Mouse (Mus musculus): Measurements from ENCODE around the gene Dzip1. TPM values are rescaled to one million over a fixed set of nuclear protein-coding genes. Genes with fewer than 3 reads are reported as not detected.

Gene Dzip1
- polyA plus RNA-seq, 1 experiment from 2014 or later = 37.7 TPM

GRCm38 (mm10) chr14:118922251-118922650 lies 3.0 kb downstream of the Dzip1 start:
- Histone ChIP-seq H3K36me3 (peaks cover 45% of the 10 kb centered on the region), H3K27ac (no peak overlapping the region), H3K4me1 (replicated peaks) (peaks cover 30% of the 10 kb centered on the region), H3K9ac (replicated peaks) (peak overlapping the region; percentile 58), H3K4me2 (peak overlapping the region; percentile 85), H3K27me3 (peaks cover 17% of the 10 kb centered on the region), H3K4me3 (replicated peaks) (peak overlapping the region; percentile 74), H3K9me3 (no peaks in the 10 kb centered on the region)
- 22% methylated on average over 22 of the region's 22 CpGs for WGBS
- ATAC-seq (ENCODE audit: insufficient number of reproducible peaks, insufficient read depth, low FRiP score, low TSS enrichment, low read depth) = no peak

DNA sequence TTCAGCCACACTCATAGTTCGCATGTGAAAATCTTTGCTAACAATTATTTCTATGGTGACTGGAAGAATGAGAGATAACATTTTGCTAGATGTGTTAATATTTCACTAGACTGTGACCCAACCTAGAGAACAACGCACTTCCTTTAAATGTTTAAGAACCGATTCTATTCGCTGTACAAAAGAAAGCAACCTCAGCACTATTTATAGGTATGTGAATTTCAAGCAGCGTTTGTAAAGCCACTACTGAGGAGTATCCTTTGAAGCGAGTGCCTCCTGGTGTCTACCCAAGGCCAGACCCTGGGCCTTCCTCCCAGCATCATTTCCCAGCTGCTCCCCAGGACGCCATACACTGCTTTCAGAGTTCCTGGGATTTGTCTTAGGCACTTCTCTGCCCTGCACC lies 4.6 kb downstream of the Dzip1 start:
- Histone ChIP-seq H3K9me3 (no peaks in the 10 kb centered on the region), H3K4me3 (replicated peaks) (no peak overlapping the region), H3K9ac (replicated peaks) (no peak overlapping the region), H3K27me3 (peaks cover 17% of the 10 kb centered on the region), H3K4me2 (no peak overlapping the region), H3K36me3 (peaks cover 60% of the 10 kb centered on the region), H3K27ac (no peak overlapping the region), H3K4me1 (replicated peaks) (peaks cover 26% of the 10 kb centered on the region)
- ATAC-seq (ENCODE audit: insufficient number of reproducible peaks, insufficient read depth, low FRiP score, low TSS enrichment, low read depth) = no peak
- WGBS = 66% methylated on average over 7 of the region's 7 CpGs

- Histone ChIP-seq H3K4me1 (replicated peaks) (peaks cover 21% of the 10 kb centered on the region), H3K9me3 (no peaks in the 10 kb centered on the region), H3K27me3 (peaks cover 17% of the 10 kb centered on the region), H3K4me3 (replicated peaks) (no peak overlapping the region), H3K27ac (no peak overlapping the region), H3K4me2 (no peak overlapping the region), H3K9ac (replicated peaks) (no peak overlapping the region), H3K36me3 (peaks cover 72% of the 10 kb centered on the region)
- ATAC-seq (ENCODE audit: insufficient number of reproducible peaks, insufficient read depth, low FRiP score, low TSS enrichment, low read depth) = no peak
- 70% methylated on average over 8 of the region's 8 CpGs for WGBS
These were observed 6.2 kb downstream of the Dzip1 start for GRCm38 (mm10) chr14:118919025-118919424.

GRCm38 (mm10) chr14:118913651-118914050 lies 11.6 kb downstream of the Dzip1 start:
- Histone ChIP-seq H3K9me3 (no peaks in the 10 kb centered on the region), H3K36me3 (peaks cover 89% of the 10 kb centered on the region), H3K4me2 (no peak overlapping the region), H3K27me3 (no peaks in the 10 kb centered on the region), H3K9ac (replicated peaks) (no peak overlapping the region), H3K4me1 (replicated peaks) (no peaks in the 10 kb centered on the region), H3K4me3 (replicated peaks) (no peak overlapping the region), H3K27ac (no peak overlapping the region)
- 71% methylated on average over 5 of the region's 5 CpGs for WGBS
- no peak for ATAC-seq (ENCODE audit: insufficient number of reproducible peaks, insufficient read depth, low FRiP score, low TSS enrichment, low read depth)

GRCm38 (mm10) chr14:118911521-118911920 lies 13.7 kb downstream of the Dzip1 start:
- no peak for ATAC-seq (ENCODE audit: insufficient number of reproducible peaks, insufficient read depth, low FRiP score, low TSS enrichment, low read depth)
- H3K4me2 ChIP-seq = no peak overlapping the region
- H3K9me3 ChIP-seq = no peaks in the 10 kb centered on the region
- peaks cover 89% of the 10 kb centered on the region for H3K36me3 ChIP-seq
- WGBS = 92% methylated on average over 6 of the region's 6 CpGs
- H3K4me1 ChIP-seq (replicated peaks) = no peaks in the 10 kb centered on the region
- H3K27ac ChIP-seq = no peak overlapping the region
- no peaks in the 10 kb centered on the region for H3K27me3 ChIP-seq
- no peak overlapping the region for H3K4me3 ChIP-seq (replicated peaks)
- H3K9ac ChIP-seq (replicated peaks) = no peak overlapping the region

- Histone ChIP-seq H3K4me2 (no peak overlapping the region), H3K4me1 (replicated peaks) (no peaks in the 10 kb centered on the region), H3K36me3 (peaks cover 89% of the 10 kb centered on the region), H3K27me3 (no peaks in the 10 kb centered on the region), H3K9ac (replicated peaks) (no peak overlapping the region), H3K4me3 (replicated peaks) (no peak overlapping the region), H3K27ac (no peak overlapping the region), H3K9me3 (no peaks in the 10 kb centered on the region)
- peak; percentile 40; the same call in 1 of the 2 replicates for ATAC-seq (ENCODE audit: insufficient number of reproducible peaks, insufficient read depth, low FRiP score, low TSS enrichment, low read depth)
- 68% methylated on average over 29 of the region's 29 CpGs for WGBS
These were observed 14.7 kb downstream of the Dzip1 start for GRCm38 (mm10) chr14:118910332-118911222.

GRCm38 (mm10) chr14:118909872-118910271 lies 15.4 kb downstream of the Dzip1 start:
- Histone ChIP-seq H3K27ac (no peak overlapping the region), H3K9me3 (no peaks in the 10 kb centered on the region), H3K36me3 (peaks cover 91% of the 10 kb centered on the region), H3K4me3 (replicated peaks) (no peak overlapping the region), H3K9ac (replicated peaks) (no peak overlapping the region), H3K4me2 (no peak overlapping the region), H3K4me1 (replicated peaks) (no peaks in the 10 kb centered on the region), H3K27me3 (no peaks in the 10 kb centered on the region)
- 74% methylated on average over 8 of the region's 8 CpGs for WGBS
- no peak for ATAC-seq (ENCODE audit: insufficient number of reproducible peaks, insufficient read depth, low FRiP score, low TSS enrichment, low read depth)

DNA sequence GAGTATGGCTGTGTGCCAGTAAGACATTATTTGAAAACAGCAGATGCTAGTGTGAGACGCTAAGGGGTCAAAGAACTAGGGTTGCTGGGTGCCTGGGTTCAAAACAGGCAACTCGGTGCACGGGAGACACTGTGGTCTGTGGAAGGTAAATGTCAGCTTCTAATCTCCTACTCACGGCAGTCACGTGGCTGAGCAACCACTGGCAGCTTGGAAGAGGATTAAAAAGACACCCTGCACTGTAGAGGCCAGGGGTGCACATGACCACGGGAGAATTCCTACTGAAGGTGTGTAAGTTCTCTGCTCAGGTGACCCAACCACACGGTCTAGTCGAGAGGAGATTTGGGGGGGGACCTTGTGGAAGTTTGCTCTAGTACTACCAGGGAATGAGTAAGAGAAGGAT lies 17.7 kb downstream of the Dzip1 start:
- Histone ChIP-seq H3K36me3 (peaks cover 94% of the 10 kb centered on the region), H3K27ac (no peak overlapping the region), H3K4me1 (replicated peaks) (peaks cover 8% of the 10 kb centered on the region), H3K9me3 (no peaks in the 10 kb centered on the region), H3K4me3 (replicated peaks) (no peak overlapping the region), H3K27me3 (no peaks in the 10 kb centered on the region), H3K4me2 (no peak overlapping the region), H3K9ac (replicated peaks) (no peak overlapping the region)
- WGBS = 88% methylated on average over 8 of the region's 8 CpGs
- no peak for ATAC-seq (ENCODE audit: insufficient number of reproducible peaks, insufficient read depth, low FRiP score, low TSS enrichment, low read depth)

- Histone ChIP-seq H3K27me3 (no peaks in the 10 kb centered on the region), H3K4me3 (replicated peaks) (no peak overlapping the region), H3K9me3 (no peaks in the 10 kb centered on the region), H3K27ac (no peak overlapping the region), H3K4me1 (replicated peaks) (peaks cover 8% of the 10 kb centered on the region), H3K9ac (replicated peaks) (no peak overlapping the region), H3K36me3 (peaks cover 94% of the 10 kb centered on the region), H3K4me2 (no peak overlapping the region)
- ATAC-seq (ENCODE audit: insufficient number of reproducible peaks, insufficient read depth, low FRiP score, low TSS enrichment, low read depth) = no peak
- WGBS = 45% methylated on average over 6 of the region's 6 CpGs
These were observed 21.2 kb downstream of the Dzip1 start for GRCm38 (mm10) chr14:118903867-118904562.

DNA sequence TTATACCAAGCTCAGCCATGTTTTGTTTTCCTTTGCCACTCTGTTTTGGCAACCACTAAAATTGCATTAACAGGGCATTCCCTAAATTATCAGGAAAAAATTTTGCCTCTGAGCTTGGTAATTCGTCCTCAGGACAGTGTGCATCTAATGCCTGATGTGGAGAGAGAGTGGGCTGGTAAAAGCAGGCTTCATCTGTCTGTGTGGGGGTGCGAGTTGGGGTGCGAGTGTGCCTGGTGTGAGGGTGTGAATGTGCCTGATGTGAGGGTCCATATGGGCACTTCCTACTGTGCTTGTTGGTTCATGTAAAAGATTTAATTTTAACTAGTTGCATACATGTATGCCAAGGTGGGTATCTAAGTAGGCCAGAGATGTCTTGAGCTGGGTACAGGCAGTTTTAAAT lies 21.9 kb downstream of the Dzip1 start:
- no peak overlapping the region for H3K4me3 ChIP-seq (replicated peaks)
- peaks cover 8% of the 10 kb centered on the region for H3K4me1 ChIP-seq (replicated peaks)
- H3K9ac ChIP-seq (replicated peaks) = no peak overlapping the region
- H3K27ac ChIP-seq = no peak overlapping the region
- no peaks in the 10 kb centered on the region for H3K27me3 ChIP-seq
- no peak overlapping the region for H3K4me2 ChIP-seq
- peaks cover 94% of the 10 kb centered on the region for H3K36me3 ChIP-seq
- WGBS = 89% methylated on average over 3 of the region's 3 CpGs
- H3K9me3 ChIP-seq = no peaks in the 10 kb centered on the region
- no peak for ATAC-seq (ENCODE audit: insufficient number of reproducible peaks, insufficient read depth, low FRiP score, low TSS enrichment, low read depth)

GRCm38 (mm10) chr14:118900911-118901310 lies 24.3 kb downstream of the Dzip1 start:
- Histone ChIP-seq H3K9ac (replicated peaks) (no peak overlapping the region), H3K27ac (no peak overlapping the region), H3K4me1 (replicated peaks) (peaks cover 8% of the 10 kb centered on the region), H3K36me3 (peaks cover 91% of the 10 kb centered on the region), H3K9me3 (no peaks in the 10 kb centered on the region), H3K4me3 (replicated peaks) (no peak overlapping the region), H3K4me2 (no peak overlapping the region), H3K27me3 (no peaks in the 10 kb centered on the region)
- 95% methylated on average over 1 of the region's 1 CpGs for WGBS
- no peak for ATAC-seq (ENCODE audit: insufficient number of reproducible peaks, insufficient read depth, low FRiP score, low TSS enrichment, low read depth)
